In the genomic region with DNA sequence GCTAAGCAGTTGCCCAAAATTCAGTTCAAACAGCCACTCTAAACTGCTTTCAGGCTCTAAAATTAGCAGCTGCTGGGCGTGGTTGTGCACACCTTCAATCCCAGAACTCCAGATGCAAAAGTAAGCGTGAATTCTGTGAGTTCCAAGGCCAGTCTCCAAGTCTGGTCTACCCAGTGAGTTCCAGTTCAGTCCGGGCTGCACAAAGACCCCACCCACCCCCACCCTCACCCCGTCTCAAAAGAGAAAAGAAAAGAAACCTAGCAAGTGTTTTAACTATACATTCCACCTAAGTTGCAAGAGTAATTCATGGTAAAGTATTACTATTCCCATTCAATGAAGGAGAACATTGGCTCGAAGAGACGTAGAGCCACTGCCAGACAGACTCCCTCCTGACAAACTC, we compare ENCODE assay signal across 23 mouse cellular contexts.
"Had no signal": no experiment of that assay in that cellular context is flagged by ENCODE, and none has a peak within 500 bp of the region (broad histone marks: within the 10 kb centered on the region; RNA-seq: fewer than 3 reads in every experiment).

No protein-coding gene starts in this region.

- H3K9me3 ChIP-seq: heart, embryonic 10.5 days; heart, embryonic 13.5 days; heart, embryonic 15.5 days; hindbrain, embryonic 12.5 days; kidney, embryonic 15.5 days; limb, embryonic 10.5 days; limb, embryonic 12.5 days; liver, embryonic 13.5 days; liver, embryonic 15.5 days had no signal

- H3K9ac ChIP-seq: heart, embryonic 13.5 days; heart, embryonic 15.5 days; hindbrain, embryonic 12.5 days; hindbrain, embryonic 14.5 days; kidney, embryonic 15.5 days; limb, embryonic 12.5 days; liver, embryonic 13.5 days; liver, embryonic 15.5 days had no signal

- H3K27me3 ChIP-seq: heart, embryonic 13.5 days; heart, embryonic 15.5 days; hindbrain, embryonic 12.5 days; kidney, embryonic 15.5 days; liver, embryonic 13.5 days; liver, embryonic 15.5 days had no signal

- H3K4me3 ChIP-seq: heart, embryonic 10.5 days; heart, embryonic 13.5 days; heart, embryonic 15.5 days; hindbrain, embryonic 12.5 days; kidney, embryonic 15.5 days; limb, embryonic 10.5 days; limb, embryonic 12.5 days; liver, embryonic 13.5 days; liver, embryonic 15.5 days had no signal

- H3K27ac ChIP-seq: heart, embryonic 10.5 days; heart, embryonic 13.5 days; heart, embryonic 15.5 days; hindbrain, embryonic 12.5 days; hindbrain, embryonic 14.5 days; kidney, embryonic 15.5 days; kidney, postnatal 0 days; limb, embryonic 10.5 days; limb, embryonic 12.5 days; liver, embryonic 13.5 days; liver, embryonic 15.5 days had no signal

- H3K36me3 ChIP-seq: heart, embryonic 10.5 days; heart, embryonic 13.5 days; heart, embryonic 15.5 days; hindbrain, embryonic 12.5 days; kidney, embryonic 15.5 days; limb, embryonic 10.5 days; limb, embryonic 12.5 days; liver, embryonic 13.5 days; liver, embryonic 15.5 days had no signal

- H3K4me2 ChIP-seq: heart, embryonic 13.5 days; heart, embryonic 15.5 days; hindbrain, embryonic 12.5 days; hindbrain, embryonic 14.5 days; kidney, embryonic 15.5 days; limb, embryonic 12.5 days; liver, embryonic 11.5 days; liver, embryonic 13.5 days; liver, embryonic 15.5 days had no signal

- H3K4me1 ChIP-seq: hindbrain, embryonic 12.5 days; limb, embryonic 12.5 days had no signal

- ATAC-seq: hindbrain, embryonic 16.5 days; intestine, embryonic 16.5 days had no signal

- DNase-seq: gastrocnemius, postnatal 14 days; gastrocnemius, postnatal 36 days; heart, adult 18-20 months; heart, postnatal 14 days; heart, postnatal 36 days; kidney, adult 11 months; layer of hippocampus, adult 9-11 months; layer of hippocampus, postnatal 36 days; liver; liver, embryonic 13.5 days had no signal
